Mouse (Mus musculus) hindlimb bud, embryonic 11.5 days (tissue): ENCODE results near the gene Alyref.
"Not testable (repeated sequence)": the region's sequence is repeated elsewhere in the genome, so short reads cannot be mapped to it uniquely, and the experiment has no call there.

Experiments
- DNase-seq: peaks from one replicate; pipeline ENCODE4 v3.0.0-alpha.2; 2012; ENCODE audit warnings: low read depth, low spot score; ENCODE audit errors: extremely low spot score

The Alyref gene

DNA sequence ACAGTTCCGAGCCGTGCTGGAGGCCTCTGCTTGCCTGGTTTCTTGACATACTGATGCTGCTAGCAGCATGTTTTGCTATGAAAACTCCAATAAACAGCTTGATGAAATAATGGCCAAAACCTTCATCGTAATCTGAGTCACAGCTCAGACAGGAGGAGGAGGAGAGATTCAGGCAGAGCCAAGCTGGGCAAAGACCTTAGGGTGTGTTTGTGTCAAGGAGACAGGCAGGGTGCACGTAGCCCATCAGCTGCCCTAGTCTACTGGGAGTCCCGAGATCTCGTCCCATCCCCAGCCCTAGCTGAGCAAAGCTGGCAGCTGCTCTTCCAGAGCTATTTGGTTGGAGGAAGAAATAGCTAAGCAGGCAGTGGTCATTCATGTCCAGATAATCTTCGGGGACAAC is 7.5 kb upstream of the Alyref start:
- DNase-seq, result no peak

DNA sequence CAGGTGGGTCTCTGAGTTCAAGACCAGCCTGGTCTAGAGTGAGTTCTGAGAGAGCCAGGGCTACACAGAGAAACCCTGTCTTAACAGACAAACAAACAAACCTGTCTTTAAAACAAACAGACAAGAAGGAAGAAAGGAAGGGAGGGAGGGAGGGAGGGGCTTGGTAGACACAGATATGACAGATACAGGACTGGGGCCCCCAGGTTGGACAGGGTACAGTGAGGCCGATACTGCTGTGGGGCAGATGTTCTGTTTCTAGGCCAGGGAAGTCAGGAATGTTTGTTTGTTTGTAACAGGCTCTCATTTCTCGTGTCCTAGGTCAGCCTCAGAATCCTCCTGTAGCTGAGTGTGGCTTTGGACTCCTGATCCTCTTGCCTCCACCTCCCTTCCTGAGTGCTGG is 5.4 kb upstream of the Alyref start:
- no peak for DNase-seq

DNA sequence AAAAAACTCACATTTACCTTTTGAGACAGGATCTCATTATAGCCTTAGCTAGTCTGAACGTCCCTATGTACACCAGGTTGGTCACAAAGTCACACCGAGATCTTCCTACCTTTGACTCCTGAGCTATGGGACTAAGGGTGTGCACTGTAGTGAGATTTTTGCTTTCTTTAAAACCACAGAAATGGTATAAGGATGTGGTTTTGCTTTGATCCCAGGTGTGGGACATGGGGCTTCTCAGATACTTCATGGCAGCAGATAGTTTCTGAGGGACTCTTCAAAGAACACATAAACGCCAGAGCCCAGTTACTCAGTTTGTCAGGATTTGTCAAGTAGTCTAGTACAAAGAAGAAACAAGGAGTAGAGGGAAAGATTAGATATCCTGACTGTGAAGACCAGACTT is 2.6 kb upstream of the Alyref start:
- no peak for DNase-seq

DNA sequence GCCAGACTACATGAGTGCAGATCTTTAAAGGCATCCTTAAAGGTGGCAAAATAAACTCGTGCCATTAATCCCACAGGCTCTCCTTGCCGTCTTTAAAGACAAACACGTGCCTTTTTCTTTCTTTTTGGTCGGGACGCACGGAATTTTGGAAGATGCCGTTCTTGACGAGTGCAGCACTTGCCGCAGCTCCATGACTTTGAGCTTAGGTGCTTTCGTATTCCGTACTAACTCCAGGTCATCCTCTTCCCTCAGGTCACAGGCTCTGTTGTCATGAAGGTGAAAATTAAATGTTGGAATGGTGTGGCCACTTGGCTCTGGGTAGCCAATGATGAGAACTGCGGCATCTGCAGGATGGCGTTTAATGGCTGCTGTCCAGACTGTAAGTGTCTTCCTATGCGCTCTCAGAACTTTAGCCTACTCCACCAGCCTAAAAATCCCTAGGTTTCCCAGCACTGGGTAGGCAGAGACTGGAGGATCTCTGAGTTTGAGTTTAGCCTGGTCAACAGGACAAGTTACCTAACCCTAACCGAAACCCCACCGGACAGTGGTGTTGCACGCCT is 905 bp upstream of the Alyref start:
- DNase-seq, result no peak

DNA sequence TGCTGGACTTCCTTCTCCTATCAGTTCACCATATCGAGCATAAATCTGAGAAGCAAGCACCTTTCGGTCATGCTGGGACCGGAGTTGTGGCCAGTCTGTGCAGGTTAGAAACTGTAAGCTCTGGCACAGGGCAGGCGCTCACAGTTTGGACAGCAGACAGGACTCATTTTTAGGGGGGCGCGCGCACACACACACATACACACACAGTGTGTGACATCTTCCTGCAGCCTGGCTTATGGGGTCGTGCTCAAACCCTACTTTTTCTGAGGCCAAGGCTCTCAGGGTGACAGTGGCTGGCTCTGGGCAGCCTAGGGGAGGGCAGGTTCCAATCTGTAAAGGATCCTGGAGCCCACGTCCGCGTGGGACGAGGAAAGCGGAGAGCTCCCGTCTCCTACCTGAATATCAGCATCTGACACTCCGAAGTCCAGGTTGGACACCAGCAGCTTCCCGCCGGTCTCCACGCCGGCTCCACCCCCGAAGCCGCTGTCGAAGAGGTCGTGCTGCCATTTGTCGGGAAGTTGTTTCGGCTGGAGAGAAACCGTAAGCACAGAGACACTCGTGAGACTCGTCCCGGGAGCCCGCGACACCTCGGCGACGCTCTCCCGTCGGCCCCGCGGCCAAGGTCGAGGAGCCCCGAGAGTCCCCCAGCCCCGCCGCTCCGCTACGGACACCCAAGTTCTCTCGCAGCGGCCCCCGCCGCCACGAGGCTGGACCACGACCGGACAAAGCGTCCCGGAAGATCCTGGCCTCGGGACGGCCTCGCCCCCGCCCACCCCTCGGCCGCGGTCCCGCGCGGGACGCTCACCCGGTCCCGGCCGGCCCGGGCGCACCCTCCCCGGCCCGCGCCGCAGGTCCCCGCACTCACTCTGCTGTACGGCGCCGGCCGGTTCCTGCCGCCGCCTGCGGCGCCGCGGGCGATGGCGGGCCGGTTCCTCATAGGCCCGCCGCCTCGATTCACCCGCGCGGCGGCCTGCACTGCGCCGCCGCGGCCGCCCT is 627 bp downstream of the Alyref start:
- DNase-seq, result no peak

DNA sequence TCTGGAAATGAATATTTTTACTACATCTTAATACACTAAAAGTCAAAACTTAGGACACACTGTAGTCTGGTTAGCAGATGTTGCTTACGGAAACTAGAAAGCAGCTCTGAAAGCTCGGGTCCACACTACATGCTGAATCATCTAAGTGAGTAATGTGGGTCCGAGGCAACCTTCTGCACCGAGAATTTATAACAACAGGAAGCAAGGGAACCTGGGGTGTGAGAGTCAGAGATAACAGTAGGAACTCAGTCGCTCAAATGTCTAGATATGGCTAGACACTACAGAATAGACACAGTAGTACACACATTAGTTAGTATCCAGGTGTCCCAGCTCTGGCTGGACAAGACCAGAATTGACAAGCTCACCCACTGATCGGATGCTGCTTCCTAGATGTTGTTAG is 9.6 kb downstream of the Alyref start:
- DNase-seq, result no peak

DNA sequence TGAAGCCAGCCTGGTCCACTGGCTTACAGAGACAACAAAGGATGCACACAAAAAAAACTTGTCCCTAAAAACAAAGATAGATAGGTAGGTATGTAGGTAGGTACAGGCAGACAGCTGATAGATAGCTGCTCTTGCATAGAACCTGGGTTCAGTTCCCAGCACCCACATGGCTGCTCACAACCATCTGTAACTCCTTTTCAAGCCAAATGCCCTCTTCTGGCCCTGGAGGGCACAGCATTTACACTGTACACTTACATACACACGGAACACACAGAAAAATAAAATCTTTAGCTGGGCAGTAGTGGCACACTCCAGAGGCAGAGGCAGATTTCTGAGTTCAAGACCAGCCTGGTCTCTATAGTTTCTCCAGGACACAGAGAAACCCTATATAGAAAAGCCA is 14.2 kb downstream of the Alyref start:
- no peak for DNase-seq

DNA sequence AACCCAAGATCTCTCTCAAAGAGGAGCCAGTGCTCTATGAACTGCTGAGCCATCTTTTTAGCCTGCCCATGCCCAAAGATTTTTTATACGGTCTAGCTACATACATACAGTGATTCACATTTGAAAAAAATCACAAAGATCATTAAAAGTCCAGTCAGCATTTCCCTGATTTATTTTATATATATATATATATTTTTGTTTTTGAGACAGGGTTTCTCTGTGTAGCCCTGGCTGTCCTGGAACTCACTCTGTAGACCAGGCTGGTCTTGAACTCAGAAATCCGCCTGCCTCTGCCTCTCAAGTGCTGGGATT is 15.2 kb downstream of the Alyref start:
- DNase-seq, result not testable (repeated sequence)

DNA sequence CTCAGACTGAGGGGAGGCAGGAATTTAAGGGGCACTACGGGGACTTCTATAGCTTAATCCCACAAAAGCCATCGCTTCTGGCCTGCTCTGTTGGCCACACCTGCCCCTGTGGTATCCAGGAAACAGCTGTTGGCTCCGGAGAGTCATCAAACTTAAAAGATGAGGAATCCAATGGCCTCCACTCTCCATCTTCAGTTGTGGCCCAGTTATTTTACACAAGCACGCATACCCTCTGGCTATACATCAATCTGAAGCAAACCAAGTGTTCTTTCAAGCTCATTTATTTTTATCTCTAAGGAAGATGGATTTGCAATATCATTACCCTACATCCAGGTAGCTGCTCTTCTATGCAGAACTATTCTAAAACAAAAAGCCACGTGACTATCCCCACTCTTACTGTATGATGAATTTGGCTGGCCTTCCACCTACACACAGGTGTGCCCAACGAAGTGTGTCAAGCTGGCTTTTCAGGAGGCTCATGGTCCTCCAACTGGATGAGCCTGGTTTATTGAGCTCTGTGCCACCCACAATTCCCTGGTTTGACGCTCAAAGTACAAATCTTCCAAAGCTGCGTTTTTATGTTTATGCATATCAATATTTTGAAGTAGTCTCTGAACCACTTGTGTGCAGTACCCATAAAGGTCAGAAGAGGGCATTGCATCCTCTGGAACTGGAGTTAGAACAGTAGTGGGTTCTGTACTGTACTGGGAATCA is 15.7 kb downstream of the Alyref start:
- no peak for DNase-seq

DNA sequence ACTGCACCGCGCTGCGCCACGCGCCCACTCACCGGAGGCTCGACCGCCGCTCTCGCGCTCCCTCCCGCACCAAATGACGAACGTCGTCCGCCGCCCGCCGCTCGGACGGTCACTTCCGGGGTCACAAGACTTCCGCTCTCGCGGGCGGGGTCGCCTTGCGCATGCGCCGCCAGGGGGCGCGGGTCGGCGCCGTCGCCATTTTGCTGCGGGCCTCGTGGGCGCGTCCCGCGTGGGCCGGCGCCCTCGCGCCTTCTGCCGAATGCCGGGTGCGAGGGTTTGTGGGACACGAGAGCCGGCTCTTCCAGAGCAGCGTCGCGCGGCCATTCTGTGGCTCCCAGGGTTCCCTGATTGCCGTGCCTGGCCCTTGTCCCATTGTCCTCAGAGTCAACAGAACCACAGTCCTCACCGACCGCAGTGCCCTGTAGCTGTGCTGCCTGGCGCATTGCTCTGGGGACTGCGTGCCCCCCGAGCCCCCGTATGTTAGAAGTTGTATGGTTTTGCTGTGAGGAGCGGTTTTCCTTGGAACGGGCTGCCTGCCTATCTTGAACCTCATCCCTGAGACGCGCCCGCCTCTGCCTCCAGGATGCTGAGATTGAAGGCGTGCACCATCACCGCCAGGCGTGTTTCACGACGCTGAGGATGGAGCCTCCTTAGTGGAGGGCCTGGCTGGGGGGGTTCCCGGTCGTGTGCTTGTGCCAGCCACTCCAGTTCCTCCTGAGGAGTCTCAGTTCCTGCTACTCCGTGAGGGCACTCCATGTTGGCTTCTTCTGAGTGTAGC is 16.5 kb downstream of the Alyref start, which contains the start of gene Arhgdia:
Gene Arhgdia (minus strand): TSS at position 135 of the 778 bp plus-strand sequence.
- no peak for DNase-seq

DNA sequence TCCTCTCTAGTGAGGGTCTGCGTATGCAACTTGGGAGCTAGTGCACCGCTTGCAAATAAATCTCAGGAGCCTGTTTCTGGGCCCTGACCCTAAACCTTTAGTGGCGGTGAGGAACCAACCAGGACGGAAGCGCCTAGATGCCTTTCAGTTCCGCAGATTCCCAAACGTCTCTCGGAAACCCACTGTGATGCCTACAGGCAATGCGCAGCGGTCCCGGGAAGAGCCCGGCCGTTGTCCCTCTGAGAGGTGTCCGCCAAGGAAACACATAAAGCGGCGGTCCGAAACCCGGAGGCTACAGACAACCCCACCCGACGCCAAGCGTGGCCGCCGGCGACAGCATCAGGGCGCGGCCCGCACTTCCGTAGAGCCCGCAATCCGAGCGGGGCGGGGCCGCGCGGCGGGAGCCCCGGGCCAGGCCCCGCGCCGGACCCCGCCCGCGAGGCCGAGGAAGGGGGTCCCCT is 17.3 kb downstream of the Alyref start:
- no peak for DNase-seq

DNA sequence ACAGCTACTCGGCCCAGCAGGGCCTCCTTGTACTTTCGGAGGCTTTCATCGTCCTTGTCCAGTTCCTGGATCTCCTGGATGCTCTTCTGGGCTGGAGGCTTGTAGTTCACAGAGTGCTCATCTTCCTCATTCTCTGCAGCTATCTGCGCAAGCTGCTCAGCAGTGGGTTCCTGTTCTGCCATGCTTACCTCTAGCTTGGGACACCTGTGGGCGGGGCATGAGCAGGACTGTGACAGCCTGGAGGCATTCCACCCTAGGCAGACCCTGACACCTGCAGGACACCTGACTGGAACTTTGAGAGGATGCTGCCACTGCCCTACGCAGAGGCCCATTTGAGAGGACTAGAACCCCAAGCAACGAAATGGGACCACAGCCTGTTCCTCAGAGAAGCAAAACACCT is 18.0 kb downstream of the Alyref start:
- DNase-seq, result no peak

DNA sequence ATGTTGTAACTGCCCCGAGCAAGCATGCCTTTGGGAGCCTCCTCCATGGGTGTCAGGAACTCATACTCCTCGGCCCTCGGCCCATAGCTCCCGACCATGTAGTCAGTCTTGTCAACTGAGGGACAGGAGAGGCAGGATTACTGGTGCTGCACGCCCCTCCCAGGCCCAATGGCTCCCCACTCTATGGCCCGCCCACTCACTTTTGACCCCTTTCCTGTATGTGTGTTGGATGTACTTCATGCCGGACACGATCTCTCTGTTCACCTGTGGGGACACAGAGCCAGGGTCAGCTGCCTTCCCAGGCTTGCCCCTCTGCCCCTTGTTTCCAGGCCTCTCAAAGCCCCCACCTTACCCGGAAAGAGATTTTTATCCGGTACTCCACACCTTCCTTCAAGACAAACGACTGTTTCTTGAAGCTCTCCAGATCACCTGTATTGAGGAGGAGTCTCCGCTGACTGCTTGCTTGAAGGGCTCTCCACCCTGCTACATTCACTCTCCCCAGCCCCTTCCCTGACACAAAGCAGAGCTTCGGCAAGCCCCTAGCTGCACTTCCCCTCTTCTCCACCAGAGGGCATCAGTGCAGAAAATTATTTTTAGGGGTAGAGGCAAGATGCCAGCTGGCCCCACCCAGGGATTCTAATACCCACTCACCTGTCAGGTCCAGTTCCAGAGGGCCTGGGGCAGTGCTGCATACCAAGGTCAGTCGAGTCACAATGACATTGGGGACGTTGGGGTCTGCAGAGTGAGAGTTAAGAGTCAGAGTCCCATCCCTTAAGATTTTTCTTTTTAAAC is 18.7 kb downstream of the Alyref start:
- peak; percentile 87 for DNase-seq

DNA sequence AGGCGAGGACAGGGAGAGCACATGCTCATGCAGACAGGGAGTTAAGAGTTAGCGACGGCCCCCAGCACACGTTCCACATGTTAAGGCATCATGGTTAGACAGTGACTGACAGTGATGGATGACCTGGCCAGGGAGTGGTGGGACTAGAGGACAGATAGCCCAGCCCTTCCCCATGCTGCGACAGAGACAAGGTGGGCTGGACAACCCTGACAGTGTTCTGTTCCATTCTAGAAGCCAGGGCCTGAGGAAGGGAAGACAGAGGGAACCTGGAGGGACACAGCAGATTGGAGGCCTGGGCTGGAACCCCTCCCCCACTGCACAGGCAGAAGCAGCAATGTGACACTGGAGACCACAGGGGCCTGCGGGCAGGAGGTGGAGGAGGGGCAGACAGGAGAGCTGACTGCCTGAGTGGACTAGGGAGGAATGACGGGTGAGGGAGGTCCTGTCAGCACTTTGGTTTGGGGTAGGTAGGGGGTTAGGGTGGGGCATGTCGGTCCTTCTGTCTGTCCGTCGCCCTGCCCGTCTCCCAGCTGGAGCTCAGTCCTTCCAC is 19.4 kb downstream of the Alyref start:
- DNase-seq, result no peak

DNA sequence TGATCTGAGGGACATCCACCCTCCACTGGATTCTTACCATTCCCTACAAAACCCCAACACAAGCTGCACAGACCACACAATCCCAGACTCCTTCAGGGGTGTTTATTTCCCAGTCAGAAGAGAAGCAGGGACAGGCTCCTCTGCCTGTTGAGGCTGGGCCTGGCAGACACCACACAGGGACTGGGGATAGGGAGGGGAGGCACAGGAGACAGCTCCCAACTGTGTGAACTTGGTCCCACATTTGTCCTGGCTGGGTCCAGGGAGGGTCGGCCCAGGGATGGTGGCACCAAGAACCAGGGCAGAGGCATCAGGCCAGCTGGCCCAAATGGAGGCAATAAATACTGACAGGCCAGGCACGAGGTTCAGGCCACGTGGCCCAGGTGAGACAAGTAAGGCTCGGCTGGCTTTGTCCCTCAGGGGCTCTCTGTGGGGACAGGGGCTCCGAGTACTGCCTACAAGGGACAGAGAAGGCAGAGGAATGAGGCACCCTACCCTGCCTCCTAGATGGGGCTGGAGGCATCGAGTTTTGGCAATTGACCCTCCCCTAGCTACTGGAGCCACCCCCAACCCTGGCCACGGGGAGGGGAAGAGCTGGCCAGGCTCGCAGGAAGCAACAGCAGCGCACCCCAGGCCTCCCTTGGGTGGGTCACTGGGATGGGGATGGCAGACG is 20.0 kb downstream of the Alyref start:
- DNase-seq, result no peak

DNA sequence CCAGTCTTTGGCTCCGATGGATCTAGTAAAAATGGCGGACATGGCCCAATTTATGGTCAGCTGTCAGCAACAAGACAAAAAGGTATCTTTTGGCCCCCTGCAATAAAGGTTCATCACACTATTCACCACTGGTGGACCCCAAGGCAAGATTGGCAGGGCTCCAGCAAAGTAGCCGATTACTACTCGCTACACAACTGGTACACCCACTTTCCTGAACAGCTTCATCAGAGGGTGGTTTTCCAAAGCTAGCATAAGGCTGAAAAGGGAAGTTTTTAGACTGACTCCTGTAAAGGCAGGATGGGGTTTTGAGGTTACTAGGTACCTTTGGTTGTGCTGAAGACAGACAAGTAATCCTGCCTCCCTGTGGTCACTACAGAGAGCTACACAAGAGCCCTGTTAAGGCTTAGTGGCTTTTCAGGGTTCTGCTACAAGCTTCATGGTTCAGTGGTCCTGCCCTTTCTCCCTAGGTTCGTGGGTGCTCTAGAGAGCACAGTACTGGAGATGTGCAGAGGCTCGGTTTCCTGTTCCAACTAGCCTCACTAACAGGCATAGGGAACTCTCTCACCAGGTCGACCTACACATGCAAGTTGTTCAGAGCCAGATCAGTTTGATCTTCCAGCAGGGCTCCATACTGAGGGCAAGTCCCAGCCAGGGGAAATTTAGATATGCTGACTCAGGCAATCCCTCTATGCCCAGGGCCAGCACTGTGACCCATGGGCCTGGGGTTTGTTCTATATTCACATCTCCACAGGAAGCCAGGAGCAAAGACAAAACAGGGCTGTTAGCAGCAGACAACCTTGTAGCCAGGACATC is 20.7 kb downstream of the Alyref start:
- no peak for DNase-seq

DNA sequence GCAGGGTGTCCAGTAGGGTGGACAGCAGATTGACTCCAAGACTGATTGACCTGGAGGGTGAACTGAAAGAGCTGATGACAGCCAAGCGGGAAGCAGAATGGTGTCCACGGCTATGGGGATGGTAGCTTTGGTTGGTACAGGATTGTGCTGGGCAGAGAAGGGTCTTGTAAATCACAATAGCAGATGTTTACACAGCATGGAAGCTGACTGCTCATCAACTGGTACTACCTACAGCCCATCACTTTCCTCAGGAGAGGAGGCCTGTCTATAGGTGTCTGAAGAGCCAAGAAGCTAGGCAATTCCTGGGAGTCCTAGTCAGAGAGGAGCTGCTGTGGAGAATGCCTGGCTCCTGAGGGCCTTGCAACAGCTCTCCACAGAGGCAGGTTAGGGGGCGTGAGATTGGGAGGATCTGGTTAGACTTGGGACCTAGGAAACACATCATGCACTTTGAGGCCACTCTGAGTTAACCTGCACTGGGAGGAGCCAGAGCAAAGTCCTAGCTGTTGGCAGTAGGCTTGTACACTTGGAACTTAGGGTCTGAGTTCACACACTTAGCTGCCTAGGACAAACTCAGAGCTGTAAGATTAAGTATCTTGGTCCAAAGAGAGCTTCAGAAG is 21.7 kb downstream of the Alyref start:
- no peak for DNase-seq

DNA sequence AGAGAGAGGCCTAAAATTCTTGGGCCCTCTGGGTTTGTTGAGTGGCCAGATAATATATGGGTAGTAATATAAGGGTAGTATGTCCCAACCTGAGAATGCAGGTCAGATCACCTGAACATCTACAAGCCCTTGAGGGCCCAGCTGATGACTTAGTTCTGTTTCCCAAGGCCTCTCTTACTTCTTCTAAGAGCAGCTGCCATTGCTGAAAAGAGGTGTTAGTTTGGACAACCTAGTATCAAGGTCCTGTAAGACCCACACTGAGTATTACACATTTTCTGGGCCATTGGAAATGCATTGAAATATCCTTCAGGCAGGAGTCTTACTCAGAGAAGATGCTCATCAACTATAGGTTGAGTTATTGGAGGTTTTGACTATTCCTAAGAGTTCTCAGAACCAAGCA is 22.2 kb downstream of the Alyref start:
- DNase-seq, result no peak
